Mouse (Mus musculus) heart, embryonic 13.5 days (tissue): ENCODE measurements around the gene Ank3. TPM values are rescaled to one million over a fixed set of nuclear protein-coding genes. Genes with fewer than 3 reads are reported as not detected.

ENCODE experiments used
- ATAC-seq: fragments of 200-750 bp; cut with Nextera tagmentation; 2 replicates; pipeline ENCODE4 v1.8.0; 2017; ENCODE audit warnings: moderate TSS enrichment; ENCODE audit not compliant: insufficient number of reproducible peaks, low FRiP score, low TSS enrichment; ENCODE audit errors: extremely low read depth
- H3K27ac ChIP-seq: fragments of 300-500 bp; sonication (generic); replicated peaks from 2 replicates; pipeline ENCODE4 v1.5.1; 2015; ENCODE audit warnings: moderate library complexity, mild to moderate bottlenecking, inconsistent platforms
- H3K27me3 ChIP-seq: fragments of 300-500 bp; sonication (generic); replicated peaks from 2 replicates; pipeline ENCODE4 v1.6.1; 2015; ENCODE audit warnings: mild to moderate bottlenecking, inconsistent platforms
- H3K36me3 ChIP-seq: fragments of 300-500 bp; sonication (generic); 2 replicates; pipeline ENCODE4 v1.6.1; 2015; ENCODE audit warnings: mild to moderate bottlenecking, inconsistent platforms
- H3K4me1 ChIP-seq: fragments of 300-500 bp; sonication (generic); 2 replicates; pipeline ENCODE4 v1.6.1; 2015; ENCODE audit warnings: inconsistent platforms
- H3K4me2 ChIP-seq: fragments of 300-500 bp; sonication (generic); 2 replicates; pipeline ENCODE4 v1.6.1; 2015; ENCODE audit warnings: inconsistent platforms, mild to moderate bottlenecking, moderate library complexity
- H3K4me3 ChIP-seq: fragments of 300-500 bp; sonication (generic); 2 replicates; pipeline ENCODE4 v1.5.1; 2015; ENCODE audit warnings: moderate library complexity, mild to moderate bottlenecking, inconsistent platforms
- H3K9ac ChIP-seq: fragments of 300-500 bp; sonication (generic); 2 replicates; pipeline ENCODE4 v1.6.1; 2015; ENCODE audit warnings: inconsistent platforms, mild to moderate bottlenecking, moderate library complexity
- H3K9me3 ChIP-seq: fragments of 300-500 bp; sonication (generic); 2 replicates; pipeline ENCODE4 v1.6.1; 2016; ENCODE audit warnings: inconsistent platforms
- WGBS: fragments of 180-500 bp; shearing (Covaris S2); methylation state at CpG from one replicate; pipeline ENCODE4 v1.1.7; 2015; ENCODE audit warnings: mixed read lengths; 5-methylcytosine and 5-hydroxymethylcytosine counted together
- polyA plus RNA-seq: library from polyadenylated mRNA; unstranded; fragments of >200 nt; fragmentation: Nextera tagmentation; extraction: Ambion mirVana; gene quantifications from 2 replicates; pipeline ENCODE4 v1.2.1, GENCODE M21; 2015

Ank3 gene
- polyA plus RNA-seq, 1 experiment from 2014 or later: 30.8 TPM

- Histone ChIP-seq H3K4me1 (peaks cover 7% of the 10 kb centered on the region), H3K4me3 (no peak overlapping the region), H3K36me3 (no peaks in the 10 kb centered on the region), H3K27ac (peak overlapping the region; percentile 43; the same call in 1 of the 2 replicates), H3K27me3 (no peaks in the 10 kb centered on the region), H3K9ac (no peak overlapping the region), H3K9me3 (no peaks in the 10 kb centered on the region), H3K4me2 (no peak overlapping the region)
- 65% methylated on average over 3 of the region's 3 CpGs for WGBS
- no peak for ATAC-seq
Measured at GRCm38 (mm10) chr10:70033856-70034255, 635.3 kb downstream of the Ank3 start.

- Histone ChIP-seq H3K4me1 (no peaks in the 10 kb centered on the region), H3K27ac (no peak overlapping the region), H3K4me2 (no peak overlapping the region), H3K27me3 (no peaks in the 10 kb centered on the region), H3K4me3 (no peak overlapping the region), H3K9ac (no peak overlapping the region), H3K36me3 (no peaks in the 10 kb centered on the region), H3K9me3 (no peaks in the 10 kb centered on the region)
- 75% methylated on average over 17 of the region's 17 CpGs for WGBS
- ATAC-seq: no peak
Measured at GRCm38 (mm10) chr10:70039871-70040291, 641.3 kb downstream of the Ank3 start.

GRCm38 (mm10) chr10:70041562-70041961 is 643.0 kb downstream of the Ank3 start:
- no peaks in the 10 kb centered on the region for H3K9me3 ChIP-seq
- no peaks in the 10 kb centered on the region for H3K4me1 ChIP-seq
- H3K4me3 ChIP-seq: no peak overlapping the region
- ATAC-seq: no peak
- H3K36me3 ChIP-seq: no peaks in the 10 kb centered on the region
- no peaks in the 10 kb centered on the region for H3K27me3 ChIP-seq
- H3K27ac ChIP-seq: no peak overlapping the region
- no peak overlapping the region for H3K4me2 ChIP-seq
- no peak overlapping the region for H3K9ac ChIP-seq

GRCm38 (mm10) chr10:70045722-70046121 is 647.1 kb downstream of the Ank3 start:
- no peak overlapping the region for H3K4me3 ChIP-seq
- ATAC-seq: no peak
- 72% methylated on average over 2 of the region's 2 CpGs for WGBS

GRCm38 (mm10) chr10:70049771-70050170 is 651.2 kb downstream of the Ank3 start:
- Histone ChIP-seq H3K27me3 (no peaks in the 10 kb centered on the region), H3K4me1 (no peaks in the 10 kb centered on the region), H3K27ac (no peak overlapping the region), H3K9ac (no peak overlapping the region), H3K4me2 (no peak overlapping the region), H3K4me3 (no peak overlapping the region), H3K9me3 (peaks cover 5% of the 10 kb centered on the region), H3K36me3 (no peaks in the 10 kb centered on the region)
- WGBS: 84% methylated on average over 7 of the region's 7 CpGs
- ATAC-seq: no peak

More at GRCm38 (mm10) chr10:70045722-70046121, 647.1 kb downstream of the Ank3 start:
- Histone ChIP-seq H3K27me3 (no peaks in the 10 kb centered on the region), H3K27ac (no peak overlapping the region), H3K36me3 (no peaks in the 10 kb centered on the region), H3K4me2 (no peak overlapping the region), H3K9ac (no peak overlapping the region), H3K9me3 (no peaks in the 10 kb centered on the region), H3K4me1 (no peaks in the 10 kb centered on the region)

- ATAC-seq: no peak
- no peak overlapping the region for H3K4me3 ChIP-seq
- peaks cover 5% of the 10 kb centered on the region for H3K9me3 ChIP-seq
- H3K27me3 ChIP-seq: no peaks in the 10 kb centered on the region
- peaks cover 22% of the 10 kb centered on the region for H3K4me1 ChIP-seq
- no peaks in the 10 kb centered on the region for H3K36me3 ChIP-seq
- no peak overlapping the region for H3K27ac ChIP-seq
- H3K4me2 ChIP-seq: no peak overlapping the region
- 77% methylated on average over 2 of the region's 2 CpGs for WGBS
- no peak overlapping the region for H3K9ac ChIP-seq
Measured at GRCm38 (mm10) chr10:70055291-70055690, 656.7 kb downstream of the Ank3 start.

- WGBS: 26% methylated on average over 3 of the region's 3 CpGs
- Histone ChIP-seq H3K36me3 (no peaks in the 10 kb centered on the region), H3K9me3 (peaks cover 5% of the 10 kb centered on the region), H3K4me1 (peaks cover 28% of the 10 kb centered on the region), H3K27ac (peak overlapping the region; percentile 88), H3K27me3 (no peaks in the 10 kb centered on the region), H3K9ac (no peak overlapping the region), H3K4me2 (no peak overlapping the region), H3K4me3 (no peak overlapping the region)
- peak; percentile 60; the same call in 1 of the 2 replicates for ATAC-seq
Measured at GRCm38 (mm10) chr10:70057064-70057463, 658.5 kb downstream of the Ank3 start.

- no peaks in the 10 kb centered on the region; the same call in 1 of the 2 replicates for H3K9me3 ChIP-seq
- WGBS: 72% methylated on average over 19 of the region's 19 CpGs
- H3K27me3 ChIP-seq: no peaks in the 10 kb centered on the region
- H3K4me3 ChIP-seq: no peak overlapping the region
- H3K9ac ChIP-seq: no peak overlapping the region
- H3K4me1 ChIP-seq: peaks cover 28% of the 10 kb centered on the region
- no peak for ATAC-seq
- H3K27ac ChIP-seq: no peak overlapping the region
- no peak overlapping the region for H3K4me2 ChIP-seq
- H3K36me3 ChIP-seq: no peaks in the 10 kb centered on the region
Measured at GRCm38 (mm10) chr10:70060021-70060688, 661.6 kb downstream of the Ank3 start.

- Histone ChIP-seq H3K4me3 (peak overlapping the region; percentile 23; the same call in 1 of the 2 replicates), H3K36me3 (no peaks in the 10 kb centered on the region), H3K9ac (no peak overlapping the region), H3K9me3 (no peaks in the 10 kb centered on the region; the same call in 1 of the 2 replicates), H3K27me3 (no peaks in the 10 kb centered on the region), H3K27ac (no peak overlapping the region), H3K4me1 (peaks cover 28% of the 10 kb centered on the region), H3K4me2 (peak overlapping the region; percentile 51)
- ATAC-seq: no peak
- 29% methylated on average over 10 of the region's 10 CpGs for WGBS
Measured at GRCm38 (mm10) chr10:70060689-70061081, 662.1 kb downstream of the Ank3 start.

- 88% methylated on average over 6 of the region's 6 CpGs for WGBS
- Histone ChIP-seq H3K4me3 (no peak overlapping the region), H3K36me3 (no peaks in the 10 kb centered on the region), H3K4me1 (peaks cover 9% of the 10 kb centered on the region), H3K27ac (no peak overlapping the region), H3K27me3 (no peaks in the 10 kb centered on the region; the same call in 1 of the 2 replicates), H3K9me3 (no peaks in the 10 kb centered on the region; the same call in 1 of the 2 replicates), H3K4me2 (no peak overlapping the region), H3K9ac (no peak overlapping the region)
- ATAC-seq: no peak
Measured at GRCm38 (mm10) chr10:70063881-70064555, 665.4 kb downstream of the Ank3 start.

- peaks cover 8% of the 10 kb centered on the region for H3K4me1 ChIP-seq
- WGBS: 66% methylated on average over 3 of the region's 3 CpGs
- H3K4me2 ChIP-seq: no peak overlapping the region
- H3K9me3 ChIP-seq: no peaks in the 10 kb centered on the region; the same call in 1 of the 2 replicates
- peaks cover 3% of the 10 kb centered on the region; the same call in 1 of the 2 replicates for H3K27me3 ChIP-seq
- no peak overlapping the region for H3K9ac ChIP-seq
- H3K27ac ChIP-seq: no peak overlapping the region
- no peak for ATAC-seq
- H3K4me3 ChIP-seq: no peak overlapping the region
- H3K36me3 ChIP-seq: no peaks in the 10 kb centered on the region
Measured at GRCm38 (mm10) chr10:70065191-70065590, 666.6 kb downstream of the Ank3 start.
